Mouse (Mus musculus) 416B (cell line): Measurements from ENCODE around the gene Sobp.
A peak's percentile ranks its signal among the peaks of the same experiment; 100 is the strongest.

ENCODE experiments used
- DNase-seq: peaks from one replicate; pipeline ENCODE4 v3.0.0; 2011; ENCODE audit warnings: low read depth

The Sobp gene

GRCm38 (mm10) chr10:42991018-42991417, 183.3 kb downstream of the Sobp start:
- no peak for DNase-seq

GRCm38 (mm10) chr10:42989910-42990309, 184.4 kb downstream of the Sobp start:
- peak; percentile 77 for DNase-seq

- DNase-seq = no peak
Measured at GRCm38 (mm10) chr10:42988627-42989026, 185.7 kb downstream of the Sobp start.

GRCm38 (mm10) chr10:42987594-42988052, 186.7 kb downstream of the Sobp start:
- peak; percentile 68 for DNase-seq

- DNase-seq = no peak
Measured at GRCm38 (mm10) chr10:42984886-42985285, 189.4 kb downstream of the Sobp start.

- DNase-seq = no peak
Measured at GRCm38 (mm10) chr10:42980999-42981757, 193.2 kb downstream of the Sobp start.

- DNase-seq = no peak
Measured at GRCm38 (mm10) chr10:42978346-42978745, 196.0 kb downstream of the Sobp start.

- DNase-seq = no peak
Measured at GRCm38 (mm10) chr10:42976577-42976976, 197.8 kb downstream of the Sobp start.

GRCm38 (mm10) chr10:42973537-42973936, 200.8 kb downstream of the Sobp start:
- no peak for DNase-seq

- peak; percentile 40 for DNase-seq
Measured at GRCm38 (mm10) chr10:42972504-42973172, 201.7 kb downstream of the Sobp start.

GRCm38 (mm10) chr10:42968332-42968731, 206.0 kb downstream of the Sobp start:
- DNase-seq = no peak

- DNase-seq = no peak
Measured at GRCm38 (mm10) chr10:42963061-42963460, 211.3 kb downstream of the Sobp start.

- DNase-seq = peak; percentile 74
Measured at GRCm38 (mm10) chr10:42962655-42963054, 211.7 kb downstream of the Sobp start.

GRCm38 (mm10) chr10:42962181-42962601, 212.1 kb downstream of the Sobp start:
- DNase-seq = peak; percentile 73

GRCm38 (mm10) chr10:42961771-42962170, 212.6 kb downstream of the Sobp start:
- no peak for DNase-seq

GRCm38 (mm10) chr10:42958686-42959085, 215.6 kb downstream of the Sobp start:
- no peak for DNase-seq

GRCm38 (mm10) chr10:42957881-42958651, 216.3 kb downstream of the Sobp start:
- DNase-seq = peak; percentile 69

- no peak for DNase-seq
Measured at GRCm38 (mm10) chr10:42955205-42955604, 219.1 kb downstream of the Sobp start.

- DNase-seq = no peak
Measured at GRCm38 (mm10) chr10:42953601-42954000, 220.7 kb downstream of the Sobp start.
